Mouse (Mus musculus): ENCODE measurements around the gene Ppp1r11. TPM values are rescaled to one million over a fixed set of nuclear protein-coding genes. Genes with fewer than 3 reads are reported as not detected.

The Ppp1r11 gene
- 95.7 and 98.4 TPM in 2 replicates for polyA plus RNA-seq (2014; fragmentation: Nextera tagmentation; extraction: Ambion mirVana)

GRCm38 (mm10) chr17:36950981-36951947 is at the start of gene Ppp1r11:
TSS of gene Ppp1r11 (minus strand) at chr17:36951741.
- Histone ChIP-seq H3K27ac (replicated peaks in 1 of 2; ENCODE audit: control insufficient read depth in 1 of 2, insufficient read depth in 1 of 2, low read depth in 2 of 2, low read length in 2 of 2) (peak within 1 kb of the TSS; percentile 62 to 64; a peak in 3 of 4 replicates), H3K36me3 (ENCODE audit: control insufficient read depth, insufficient read depth, low read length) (peaks cover 39% of the 10 kb centered on the region), H3K4me3 (ENCODE audit: control insufficient read depth in 1 of 2, insufficient read depth in 1 of 2, low read depth in 1 of 2, low read length in 2 of 2) (peak within 1 kb of the TSS; percentile 66 to 95), H3K9ac (ENCODE audit: low read length) (peak within 1 kb of the TSS; percentile 80), H3K4me2 (ENCODE audit: low read length) (peak within 1 kb of the TSS; percentile 78), H3K27me3 (ENCODE audit: control insufficient read depth, insufficient read depth, low read length) (peaks cover 5% of the 10 kb centered on the region), H3K9me3 (ENCODE audit: control insufficient read depth, low read length) (no peaks in the 10 kb centered on the region), H3K4me1 (ENCODE audit: control insufficient read depth in 2 of 2, insufficient read depth in 2 of 2, low read length in 2 of 2) (peaks cover 6 to 15% of the 10 kb centered on the region in 2 experiments)
- peak; percentile 98 for ATAC-seq (ENCODE audit: insufficient number of reproducible peaks, insufficient read depth, low FRiP score, low read depth)
- WGBS, result 3% methylated on average over 36 of the region's 36 CpGs

DNA sequence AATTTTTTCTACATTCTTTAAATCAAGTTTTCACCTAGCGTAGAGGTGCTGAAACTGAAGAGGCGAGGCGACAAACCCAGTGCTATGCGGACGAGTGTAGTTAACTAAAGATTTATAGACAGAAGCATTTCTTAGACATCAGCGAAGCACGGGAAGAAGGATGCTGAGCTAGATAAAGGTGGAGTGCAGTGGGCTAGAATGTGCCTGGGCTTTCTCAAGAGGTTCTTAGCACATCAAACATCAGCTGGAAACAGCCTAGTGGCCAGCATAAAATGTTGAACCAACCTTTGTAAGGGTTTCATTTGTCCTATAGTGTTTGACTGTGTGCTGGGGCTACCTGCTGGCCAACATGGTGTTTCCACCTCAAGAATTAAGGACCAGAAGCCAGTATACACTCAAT is 49.3 kb upstream of the Ppp1r11 start, which contains the start of gene Zfp57:
Zfp57 (plus strand) TSS at position 301 of the 400 bp plus-strand sequence.
- no peak for ATAC-seq (ENCODE audit: insufficient number of reproducible peaks, insufficient read depth, low FRiP score, low read depth)
- Histone ChIP-seq H3K4me3 (ENCODE audit: control insufficient read depth in 1 of 2, insufficient read depth in 1 of 2, low read depth in 1 of 2, low read length in 2 of 2) (peak within 1 kb of the TSS in 1 of 2 experiments; percentile 82; a peak in 1 of 4 replicates), H3K27me3 (ENCODE audit: control insufficient read depth, insufficient read depth, low read length) (no peaks in the 10 kb centered on the region), H3K9ac (ENCODE audit: low read length) (no peak within 1 kb of the TSS), H3K9me3 (ENCODE audit: control insufficient read depth, low read length) (no peaks in the 10 kb centered on the region), H3K4me1 (ENCODE audit: control insufficient read depth in 2 of 2, insufficient read depth in 2 of 2, low read length in 2 of 2) (no peaks in the 10 kb centered on the region; a peak in 1 of 4 replicates), H3K4me2 (ENCODE audit: low read length) (peak within 1 kb of the TSS; percentile 94), H3K27ac (replicated peaks in 1 of 2; ENCODE audit: control insufficient read depth in 1 of 2, insufficient read depth in 1 of 2, low read depth in 2 of 2, low read length in 2 of 2) (0 out of 4 replicates have a peak within 1 kb of the TSS, but pooled peaks of 1 of the 2 experiments have one; percentile 19), H3K36me3 (ENCODE audit: control insufficient read depth, insufficient read depth, low read length) (peaks cover 13% of the 10 kb centered on the region)
- WGBS, result 91% methylated on average over 7 of the region's 7 CpGs

DNA sequence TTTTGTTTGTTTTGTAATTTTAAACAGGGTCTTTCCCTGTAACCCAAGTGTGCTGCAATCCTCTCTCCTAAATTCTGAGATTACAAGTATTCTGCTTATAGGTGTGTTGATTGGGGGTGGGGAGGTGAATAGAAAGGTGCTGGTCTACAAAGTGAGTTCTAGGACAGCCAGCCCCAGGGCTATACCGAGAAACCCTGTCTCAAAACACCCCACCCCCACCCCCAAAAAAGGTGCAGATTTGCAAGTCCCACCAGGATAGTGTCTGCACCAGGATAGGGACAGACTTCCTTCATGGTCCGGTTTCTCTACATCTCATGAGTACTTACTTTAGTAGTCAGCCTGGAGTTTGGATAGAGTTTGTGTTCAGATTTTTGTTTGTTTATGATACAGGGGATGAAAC is 46.9 kb upstream of the Ppp1r11 start:
- ATAC-seq (ENCODE audit: insufficient number of reproducible peaks, insufficient read depth, low FRiP score, low read depth), result no peak
- no peak overlapping the region for H3K9ac ChIP-seq (ENCODE audit: low read length)
- 60% methylated on average over 2 of the region's 2 CpGs for WGBS

GRCm38 (mm10) chr17:36997033-36997735 is 45.6 kb upstream of the Ppp1r11 start:
- H3K4me2 ChIP-seq (ENCODE audit: low read length), result no peak overlapping the region
- no peaks in the 10 kb centered on the region for H3K9me3 ChIP-seq (ENCODE audit: control insufficient read depth, low read length)
- H3K4me3 ChIP-seq (ENCODE audit: control insufficient read depth in 1 of 2, insufficient read depth in 1 of 2, low read depth in 1 of 2, low read length in 2 of 2), result no peak overlapping the region
- no peaks in the 10 kb centered on the region for H3K4me1 ChIP-seq (ENCODE audit: control insufficient read depth in 2 of 2, insufficient read depth in 2 of 2, low read length in 2 of 2)
- no peak overlapping the region for H3K9ac ChIP-seq (ENCODE audit: low read length)
- H3K27me3 ChIP-seq (ENCODE audit: control insufficient read depth, insufficient read depth, low read length), result no peaks in the 10 kb centered on the region
- 25% methylated on average over 7 of the region's 7 CpGs for WGBS
- no peak for ATAC-seq (ENCODE audit: insufficient number of reproducible peaks, insufficient read depth, low FRiP score, low read depth)
- no peak overlapping the region for H3K27ac ChIP-seq (replicated peaks in 1 of 2; ENCODE audit: control insufficient read depth in 1 of 2, insufficient read depth in 1 of 2, low read depth in 2 of 2, low read length in 2 of 2)
- no peaks in the 10 kb centered on the region for H3K36me3 ChIP-seq (ENCODE audit: control insufficient read depth, insufficient read depth, low read length)

More for the DNA sequence above, 46.9 kb upstream of the Ppp1r11 start:
- no peak overlapping the region for H3K27ac ChIP-seq (replicated peaks in 1 of 2; ENCODE audit: control insufficient read depth in 1 of 2, insufficient read depth in 1 of 2, low read depth in 2 of 2, low read length in 2 of 2)
- no peak overlapping the region for H3K4me2 ChIP-seq (ENCODE audit: low read length)
- no peaks in the 10 kb centered on the region for H3K27me3 ChIP-seq (ENCODE audit: control insufficient read depth, insufficient read depth, low read length)
- no peak overlapping the region for H3K4me3 ChIP-seq (ENCODE audit: control insufficient read depth in 1 of 2, insufficient read depth in 1 of 2, low read depth in 1 of 2, low read length in 2 of 2)
- H3K36me3 ChIP-seq (ENCODE audit: control insufficient read depth, insufficient read depth, low read length), result no peaks in the 10 kb centered on the region
- H3K4me1 ChIP-seq (ENCODE audit: control insufficient read depth in 2 of 2, insufficient read depth in 2 of 2, low read length in 2 of 2), result no peaks in the 10 kb centered on the region
- H3K9me3 ChIP-seq (ENCODE audit: control insufficient read depth, low read length), result no peaks in the 10 kb centered on the region

DNA sequence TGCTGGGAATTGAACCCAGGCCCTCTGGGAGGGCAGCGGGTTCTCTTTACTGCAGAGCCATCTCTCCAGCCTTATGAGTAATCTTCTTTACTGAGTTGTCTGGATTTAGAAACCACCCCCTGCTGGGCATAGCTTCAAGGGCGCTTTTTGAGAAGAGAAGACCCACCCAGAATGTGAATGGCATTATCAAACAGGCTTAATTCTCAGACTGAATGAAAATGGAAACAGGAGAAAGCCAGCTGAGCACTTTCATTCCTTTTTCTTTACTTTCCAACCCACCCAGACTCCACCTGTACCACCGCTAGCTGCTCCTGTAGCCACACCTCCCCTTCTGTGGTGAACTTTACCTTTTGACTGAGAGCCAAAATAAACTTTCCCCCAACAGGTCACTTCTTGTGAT is 43.9 kb upstream of the Ppp1r11 start:
- Histone ChIP-seq H3K4me2 (ENCODE audit: low read length) (no peak overlapping the region), H3K36me3 (ENCODE audit: control insufficient read depth, insufficient read depth, low read length) (no peaks in the 10 kb centered on the region), H3K9me3 (ENCODE audit: control insufficient read depth, low read length) (no peaks in the 10 kb centered on the region), H3K27ac (replicated peaks in 1 of 2; ENCODE audit: control insufficient read depth in 1 of 2, insufficient read depth in 1 of 2, low read depth in 2 of 2, low read length in 2 of 2) (no peak overlapping the region), H3K27me3 (ENCODE audit: control insufficient read depth, insufficient read depth, low read length) (no peaks in the 10 kb centered on the region), H3K4me1 (ENCODE audit: control insufficient read depth in 2 of 2, insufficient read depth in 2 of 2, low read length in 2 of 2) (no peaks in the 10 kb centered on the region), H3K4me3 (ENCODE audit: control insufficient read depth in 1 of 2, insufficient read depth in 1 of 2, low read depth in 1 of 2, low read length in 2 of 2) (no peak overlapping the region), H3K9ac (ENCODE audit: low read length) (no peak overlapping the region)
- 58% methylated on average over 3 of the region's 3 CpGs for WGBS
- no peak for ATAC-seq (ENCODE audit: insufficient number of reproducible peaks, insufficient read depth, low FRiP score, low read depth)

DNA sequence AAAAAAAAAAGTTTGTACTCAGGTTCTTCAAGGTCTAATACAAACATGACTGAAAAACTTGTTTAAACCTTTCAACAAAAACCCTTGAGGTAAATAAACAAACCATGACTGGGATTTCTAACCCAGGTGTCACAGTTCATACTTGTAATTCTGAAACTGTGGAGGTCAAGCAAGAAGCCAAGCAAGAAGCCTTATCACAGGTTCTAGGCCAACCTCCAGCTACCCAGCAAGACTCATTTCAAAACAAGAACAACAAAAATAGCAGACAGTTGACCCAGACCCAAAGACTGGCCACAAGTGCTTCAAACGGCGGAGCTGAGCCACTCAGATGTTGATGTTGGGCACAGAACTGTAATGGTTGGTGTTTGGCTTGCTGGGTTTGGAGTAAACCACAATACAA is 43.0 kb upstream of the Ppp1r11 start:
- H3K4me2 ChIP-seq (ENCODE audit: low read length), result no peak overlapping the region
- no peak overlapping the region for H3K27ac ChIP-seq (replicated peaks in 1 of 2; ENCODE audit: control insufficient read depth in 1 of 2, insufficient read depth in 1 of 2, low read depth in 2 of 2, low read length in 2 of 2)
- no peaks in the 10 kb centered on the region for H3K9me3 ChIP-seq (ENCODE audit: control insufficient read depth, low read length)
- no peak overlapping the region for H3K4me3 ChIP-seq (ENCODE audit: control insufficient read depth in 1 of 2, insufficient read depth in 1 of 2, low read depth in 1 of 2, low read length in 2 of 2)
- no peak overlapping the region for H3K9ac ChIP-seq (ENCODE audit: low read length)
- H3K27me3 ChIP-seq (ENCODE audit: control insufficient read depth, insufficient read depth, low read length), result peaks cover 3% of the 10 kb centered on the region; the same call in 1 of the 2 replicates
- H3K36me3 ChIP-seq (ENCODE audit: control insufficient read depth, insufficient read depth, low read length), result no peaks in the 10 kb centered on the region
- whole genome bisulfite sequencing, result 78% methylated on average over 2 of the region's 2 CpGs
- no peak for ATAC-seq (ENCODE audit: insufficient number of reproducible peaks, insufficient read depth, low FRiP score, low read depth)
- H3K4me1 ChIP-seq (ENCODE audit: control insufficient read depth in 2 of 2, insufficient read depth in 2 of 2, low read length in 2 of 2), result no peaks in the 10 kb centered on the region

DNA sequence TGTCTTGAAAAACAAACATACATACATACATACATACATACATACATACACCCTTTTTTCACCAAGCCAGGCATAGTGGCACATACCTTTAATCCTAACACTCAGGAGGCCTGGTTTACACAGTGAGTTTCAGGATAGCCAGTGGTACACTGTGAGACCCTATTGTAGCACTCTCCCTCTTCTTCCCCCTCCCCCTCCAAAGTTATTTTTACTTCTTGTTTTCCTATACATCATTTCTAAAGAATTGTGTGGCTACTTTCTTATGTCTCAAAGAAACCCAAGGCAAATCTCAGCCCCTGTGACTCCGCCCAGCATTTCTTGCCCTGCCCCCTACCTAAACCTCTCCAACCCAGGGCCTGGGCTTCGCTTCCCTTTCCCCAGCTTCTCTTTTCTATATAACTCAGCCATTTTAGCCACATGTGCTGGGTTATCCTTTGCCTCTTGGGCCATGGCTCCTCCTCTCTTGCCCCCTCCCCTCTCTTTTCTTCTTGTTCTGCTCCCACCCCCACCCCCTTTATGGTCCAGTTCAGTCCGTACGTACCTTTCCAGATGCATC is 42.3 kb upstream of the Ppp1r11 start:
- peaks cover 0 to 2% of the 10 kb centered on the region in 2 experiments; a peak in 2 of 4 replicates for H3K4me1 ChIP-seq (ENCODE audit: control insufficient read depth in 2 of 2, insufficient read depth in 2 of 2, low read length in 2 of 2)
- no peak overlapping the region for H3K9ac ChIP-seq (ENCODE audit: low read length)
- no peak for ATAC-seq (ENCODE audit: insufficient number of reproducible peaks, insufficient read depth, low FRiP score, low read depth)
- H3K27me3 ChIP-seq (ENCODE audit: control insufficient read depth, insufficient read depth, low read length), result peaks cover 10% of the 10 kb centered on the region
- no peak overlapping the region for H3K4me2 ChIP-seq (ENCODE audit: low read length)
- H3K9me3 ChIP-seq (ENCODE audit: control insufficient read depth, low read length), result no peaks in the 10 kb centered on the region
- H3K27ac ChIP-seq (replicated peaks in 1 of 2; ENCODE audit: control insufficient read depth in 1 of 2, insufficient read depth in 1 of 2, low read depth in 2 of 2, low read length in 2 of 2), result no peak overlapping the region
- no peak overlapping the region for H3K4me3 ChIP-seq (ENCODE audit: control insufficient read depth in 1 of 2, insufficient read depth in 1 of 2, low read depth in 1 of 2, low read length in 2 of 2)
- 88% methylated on average over 4 of the region's 4 CpGs for WGBS
- no peaks in the 10 kb centered on the region for H3K36me3 ChIP-seq (ENCODE audit: control insufficient read depth, insufficient read depth, low read length)

Measured in heart, embryonic 14.5 days (tissue).